Mouse (Mus musculus) bone marrow macrophage, adult 2 months (primary cell): ENCODE data around the gene Mdm2.

Experiments used
- CTCF ChIP-seq: IDR thresholded peaks from 2 replicates; pipeline ENCODE4 v1.5.1; 2012; ENCODE audit warnings: low read depth, mild to moderate bottlenecking, low read length, moderate library complexity
- POLR2A ChIP-seq: IDR thresholded peaks from 2 replicates; pipeline ENCODE4 v1.6.1; 2012; ENCODE audit warnings: mild to moderate bottlenecking, low read depth, low read length, borderline replicate concordance

DNA sequence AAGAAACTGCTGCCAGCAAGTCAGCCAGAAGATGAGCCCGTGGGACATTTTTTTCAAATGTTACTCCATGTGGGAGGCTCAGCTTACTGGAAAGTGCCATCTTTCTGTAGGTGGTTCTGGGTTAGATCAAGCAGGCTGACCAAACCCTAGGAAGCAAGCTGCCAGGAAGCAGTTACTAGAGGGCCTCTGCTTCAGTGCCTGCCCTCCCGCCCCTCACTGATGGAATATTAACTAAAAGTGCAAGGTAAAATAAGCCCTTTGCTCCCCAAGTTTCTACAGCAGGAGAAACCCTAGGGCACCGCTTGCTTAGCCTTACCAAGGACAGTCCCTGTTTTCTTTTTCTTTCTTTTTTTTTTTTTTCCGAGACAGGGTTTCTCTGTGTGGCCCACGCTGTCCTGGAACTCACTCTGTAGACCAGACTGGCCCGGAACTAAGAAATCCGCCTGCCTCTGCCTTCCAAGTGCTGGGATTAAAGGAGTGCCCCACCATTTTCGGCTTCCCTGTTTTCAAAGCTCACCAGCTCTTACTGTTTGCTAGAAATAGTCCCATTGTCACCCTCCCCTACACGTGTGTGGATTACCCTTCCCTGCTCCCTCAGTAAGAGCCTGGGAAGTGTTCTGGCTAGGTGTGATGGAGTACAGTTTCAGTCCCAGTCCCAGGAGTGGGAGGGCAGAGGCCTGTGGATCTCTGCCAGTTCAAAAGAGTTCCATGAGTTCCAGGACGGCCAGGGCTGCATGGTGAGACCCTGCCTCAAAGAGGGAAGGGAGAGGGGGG is 37.9 kb upstream of the Mdm2 start:
- TF ChIP-seq POLR2A (no peak), CTCF (no peak)
